Mouse (Mus musculus): Measurements from ENCODE around the gene Clip4.

GRCm38 (mm10) chr17:71782699-71783365 lies 14.6 kb downstream of the Clip4 start:
- TF ChIP-seq CTCF (IDR thresholded peaks at IDR 0.05; ENCODE audit: borderline replicate concordance, extremely low read depth, insufficient read depth, insufficient read length) (no peak), POLR2A (IDR thresholded peaks at IDR 0.05; ENCODE audit: borderline replicate concordance, extremely low read depth, insufficient read depth, insufficient read length, poor library complexity, severe bottlenecking) (no peak)
